Mouse (Mus musculus): Measurements from ENCODE around the gene Il1f6. TPM values are rescaled to one million over a fixed set of nuclear protein-coding genes. Genes with fewer than 3 reads are reported as not detected.

Gene Il1f6
- not detected for polyA plus RNA-seq (2015; fragmentation: Illumina TruSeq; extraction: RNeasy Lipid Tissue Mini Kit (QIAGEN cat#74804); ENCODE audit: insufficient read depth, low replicate concordance)

DNA sequence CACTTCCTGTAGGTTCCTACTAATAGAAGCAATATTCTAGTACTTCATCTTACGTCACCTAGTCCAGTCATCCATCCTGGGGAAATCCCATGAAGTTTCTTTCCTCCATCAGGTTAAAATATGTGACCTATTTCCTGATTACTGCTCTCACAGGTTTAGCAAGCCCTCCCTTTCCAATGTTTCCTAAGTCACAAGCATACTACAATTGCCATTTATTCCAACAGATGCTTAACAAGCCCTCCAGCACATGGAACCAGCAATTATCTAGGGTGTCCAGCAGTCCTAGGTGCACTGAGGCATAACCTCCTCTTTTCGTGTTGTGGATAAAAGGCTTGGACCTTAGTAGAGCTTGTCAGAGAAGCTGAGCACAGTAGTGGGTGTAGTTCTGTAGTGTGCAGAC, at the start of gene Il1f6:
Gene Il1f6, plus strand, starts transcription at position 301 of the 400 bp plus-strand sequence.

DNA sequence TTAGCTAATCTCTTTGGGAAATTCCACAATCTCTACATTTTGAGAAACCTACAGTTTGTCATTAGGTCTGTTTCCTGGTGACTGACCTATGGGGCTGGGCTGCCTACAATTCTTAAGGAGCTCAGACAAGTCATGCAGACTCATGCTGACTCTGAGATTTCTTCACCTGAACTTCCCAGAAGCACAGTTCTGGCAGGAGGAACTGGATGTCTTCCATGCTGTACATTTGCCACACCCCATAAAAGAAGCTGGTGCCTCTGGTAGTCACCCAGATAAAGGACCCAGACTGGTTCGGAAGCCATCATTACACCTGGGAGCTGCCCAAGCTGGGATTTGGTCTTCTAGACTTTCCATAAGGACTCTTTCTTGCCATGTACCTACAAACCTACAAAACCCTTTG, 29.0 kb upstream of the Il1f6 start, which contains the start of gene Il1f9:
Gene Il1f9, plus strand, starts transcription at position 301 of the 400 bp plus-strand sequence.

Other genes starting within 250 kb of the Il1f6 start
- 7.0 TPM for gene Hnmt, start 166.0 kb upstream of the Il1f6 start, polyA plus RNA-seq (2015; fragmentation: Illumina TruSeq; extraction: RNeasy Lipid Tissue Mini Kit (QIAGEN cat#74804); ENCODE audit: insufficient read depth, low replicate concordance)
- not detected for gene Tbpl2, start 118.8 kb upstream of the Il1f6 start, polyA plus RNA-seq (2015; fragmentation: Illumina TruSeq; extraction: RNeasy Lipid Tissue Mini Kit (QIAGEN cat#74804); ENCODE audit: insufficient read depth, low replicate concordance)
- gene Il1f8, start 62.3 kb upstream of the Il1f6 start, polyA plus RNA-seq (2015; fragmentation: Illumina TruSeq; extraction: RNeasy Lipid Tissue Mini Kit (QIAGEN cat#74804); ENCODE audit: insufficient read depth, low replicate concordance), result not detected
- 4.2 TPM for gene Il1f9, start 28.9 kb upstream of the Il1f6 start, polyA plus RNA-seq (2015; fragmentation: Illumina TruSeq; extraction: RNeasy Lipid Tissue Mini Kit (QIAGEN cat#74804); ENCODE audit: insufficient read depth, low replicate concordance)
- gene Il1f5, start 61.5 kb downstream of the Il1f6 start, polyA plus RNA-seq (2015; fragmentation: Illumina TruSeq; extraction: RNeasy Lipid Tissue Mini Kit (QIAGEN cat#74804); ENCODE audit: insufficient read depth, low replicate concordance), result not detected
- not detected for gene Il1f10, start 75.8 kb downstream of the Il1f6 start, polyA plus RNA-seq (2015; fragmentation: Illumina TruSeq; extraction: RNeasy Lipid Tissue Mini Kit (QIAGEN cat#74804); ENCODE audit: insufficient read depth, low replicate concordance)
- 10.6 TPM for gene Il1rn, start 121.4 kb downstream of the Il1f6 start, polyA plus RNA-seq (2015; fragmentation: Illumina TruSeq; extraction: RNeasy Lipid Tissue Mini Kit (QIAGEN cat#74804); ENCODE audit: insufficient read depth, low replicate concordance)
- gene Psd4, start 152.2 kb downstream of the Il1f6 start, polyA plus RNA-seq (2015; fragmentation: Illumina TruSeq; extraction: RNeasy Lipid Tissue Mini Kit (QIAGEN cat#74804); ENCODE audit: insufficient read depth, low replicate concordance), result 128 TPM